Mouse (Mus musculus) adrenal gland, postnatal 10 days (tissue): Measurements from ENCODE around the gene Col4a2. TPM values are rescaled to one million over a fixed set of nuclear protein-coding genes. Genes with fewer than 3 reads are reported as not detected.
A peak's percentile ranks its signal among the peaks of the same experiment; 100 is the strongest.

ENCODE experiments used
- DNase-seq: peaks from one replicate; pipeline ENCODE4 v3.0.0; 2021; ENCODE audit warnings: mixed read lengths
- total RNA-seq, 2 experiments: library from RNA; stranded (reverse); gene quantifications; 2 replicates each; pipeline ENCODE4 v1.2.3; 2021

Gene Col4a2
- total RNA-seq, 2 experiments from 2014 or later: 322 to 338 TPM

GRCm38 (mm10) chr8:11324801-11325395 lies 12.3 kb downstream of the Col4a2 start:
- peak; percentile 27 for DNase-seq

GRCm38 (mm10) chr8:11327298-11327697 lies 14.7 kb downstream of the Col4a2 start:
- no peak for DNase-seq

DNA sequence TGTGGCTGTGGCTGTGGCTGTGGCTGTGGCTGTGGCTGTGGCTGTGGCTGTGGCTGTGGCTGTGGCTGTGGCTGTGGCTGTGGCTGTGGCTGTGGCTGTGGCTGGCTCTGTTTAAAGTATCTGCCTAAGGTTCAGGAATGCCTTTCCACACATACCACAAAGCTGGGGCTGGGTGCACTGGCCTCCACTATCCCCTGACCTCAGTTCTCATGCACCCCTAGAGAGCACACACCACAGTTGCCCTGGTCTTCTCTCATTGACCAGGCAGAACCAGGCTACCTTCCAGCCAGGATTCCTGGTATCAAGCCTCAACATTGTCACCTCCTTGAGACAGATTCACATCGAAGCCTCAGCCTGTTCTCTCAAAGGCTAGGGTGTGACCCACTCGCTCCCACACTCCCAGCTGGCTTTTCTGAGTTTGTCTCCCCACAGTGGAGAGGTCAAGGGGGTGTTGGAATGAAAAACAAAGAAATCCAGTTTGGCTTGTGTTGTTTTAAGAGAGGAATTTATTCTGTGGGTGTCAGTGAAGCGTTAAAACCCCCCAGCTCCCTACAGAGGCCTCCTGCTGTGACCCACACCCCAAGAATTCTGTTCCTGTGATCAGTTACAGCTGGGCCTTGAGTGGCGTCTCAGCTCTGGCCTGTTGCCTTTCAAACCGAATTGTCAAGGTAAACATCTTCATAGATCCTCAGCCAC lies 15.3 kb downstream of the Col4a2 start:
- DNase-seq: no peak

DNA sequence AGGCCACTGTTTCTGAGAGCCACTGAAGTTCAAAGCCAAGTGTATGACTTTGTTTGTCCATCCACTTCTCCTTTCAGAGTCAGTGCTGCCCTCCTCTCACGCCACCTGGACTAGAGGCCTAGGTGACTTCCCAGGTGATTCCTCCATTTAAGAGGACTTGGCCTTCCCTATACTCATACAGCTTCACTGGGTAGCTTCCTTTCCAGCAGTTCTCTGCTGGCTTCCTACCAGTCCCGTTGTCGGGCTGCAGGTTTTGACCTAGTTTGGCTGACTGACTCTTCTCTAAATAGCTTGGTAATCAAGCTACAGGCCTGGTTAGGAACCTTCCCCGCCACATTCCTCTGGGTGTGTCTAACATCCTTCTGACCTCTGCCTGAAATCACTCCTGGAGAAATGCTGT lies 19.0 kb downstream of the Col4a2 start:
- no peak for DNase-seq

- DNase-seq: no peak
Observed at GRCm38 (mm10) chr8:11333746-11334145, 21.1 kb downstream of the Col4a2 start.

DNA sequence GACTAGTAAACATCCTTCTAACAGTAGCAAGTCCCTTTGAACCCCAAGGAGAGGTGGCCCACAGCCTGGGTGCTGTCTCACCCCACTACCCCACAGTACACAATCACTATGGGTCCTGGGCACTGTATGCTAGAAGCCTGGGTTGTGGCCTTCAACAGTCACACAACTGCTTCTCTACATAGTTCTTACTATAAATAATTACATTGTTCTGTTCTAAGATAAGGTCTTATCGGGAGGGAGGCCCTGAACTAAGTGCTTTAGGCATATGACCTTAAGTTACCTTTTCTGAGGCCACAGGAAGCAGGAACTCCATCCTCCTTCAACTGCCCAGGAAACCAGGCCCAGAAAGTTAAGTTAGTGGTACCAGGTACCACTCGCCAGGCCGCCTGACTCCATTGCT lies 21.9 kb downstream of the Col4a2 start:
- no peak for DNase-seq

GRCm38 (mm10) chr8:11335238-11335637 lies 22.6 kb downstream of the Col4a2 start:
- DNase-seq: no peak

- DNase-seq: no peak
Observed at GRCm38 (mm10) chr8:11336346-11336745, 23.7 kb downstream of the Col4a2 start.

GRCm38 (mm10) chr8:11337642-11338041 lies 25.0 kb downstream of the Col4a2 start:
- DNase-seq: no peak

DNA sequence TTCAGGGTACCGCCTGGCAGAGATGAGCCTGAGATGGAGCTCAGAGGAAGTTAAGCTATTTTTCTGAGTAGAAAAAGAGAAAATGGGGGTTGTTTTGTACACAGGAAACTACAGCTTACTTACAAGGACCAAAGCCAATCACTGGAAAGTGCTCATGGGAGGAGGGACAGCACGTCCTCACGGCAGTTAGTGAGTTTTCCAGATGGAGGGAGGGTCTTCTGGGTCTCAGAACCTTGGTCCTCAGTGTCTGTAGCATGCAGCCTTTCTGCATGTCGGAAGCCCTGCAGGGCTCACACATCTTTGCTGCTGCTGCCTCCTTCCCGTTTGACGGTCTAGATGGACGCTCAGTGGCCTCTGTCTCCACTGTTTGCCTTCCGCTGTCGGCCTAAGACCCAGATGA lies 25.9 kb downstream of the Col4a2 start:
- DNase-seq: no peak

GRCm38 (mm10) chr8:11340310-11341110 lies 27.9 kb downstream of the Col4a2 start:
- DNase-seq: peak; percentile 82

GRCm38 (mm10) chr8:11341111-11341566 lies 28.5 kb downstream of the Col4a2 start:
- DNase-seq: no peak

- no peak for DNase-seq
Observed at GRCm38 (mm10) chr8:11344459-11344858, 31.9 kb downstream of the Col4a2 start.

GRCm38 (mm10) chr8:11346225-11346624 lies 33.6 kb downstream of the Col4a2 start:
- DNase-seq: no peak

DNA sequence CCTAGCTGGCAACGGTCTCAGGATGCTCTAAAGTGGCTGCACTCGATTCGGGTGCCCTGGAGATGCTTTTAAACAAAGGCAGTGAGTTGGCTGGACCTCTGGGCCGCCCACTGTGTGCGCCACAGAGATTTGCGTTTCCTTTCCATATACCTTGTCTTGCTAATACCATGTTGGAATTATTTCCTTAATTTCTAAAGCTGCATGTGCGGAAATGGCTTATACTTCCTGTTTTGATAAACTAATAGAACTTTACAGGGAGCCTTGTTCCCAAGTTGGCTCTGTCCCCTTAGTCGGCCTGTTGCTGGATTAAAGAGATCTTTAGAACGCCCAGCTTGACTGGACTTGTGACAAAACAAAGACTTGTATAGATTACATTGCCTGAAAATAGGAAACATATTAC lies 35.1 kb downstream of the Col4a2 start:
- DNase-seq: no peak

DNA sequence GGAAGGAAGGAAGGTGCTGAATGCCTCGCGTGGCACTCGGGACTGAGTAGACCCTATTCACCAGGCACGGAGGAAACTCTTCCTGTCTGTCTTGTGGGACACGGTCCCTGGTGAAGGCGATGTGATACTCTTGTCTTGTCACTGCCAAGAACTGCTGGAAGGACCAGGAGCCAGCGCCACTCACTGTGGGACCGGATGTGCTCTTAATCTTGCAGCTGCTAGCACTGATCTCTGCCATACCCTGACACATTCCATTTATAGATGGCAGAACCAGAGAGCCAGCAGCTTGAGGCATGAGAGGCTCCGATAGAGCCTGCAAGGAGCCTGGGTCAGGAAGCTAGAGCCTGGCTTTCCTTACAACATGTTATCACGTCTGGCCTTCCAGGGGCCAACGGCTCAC lies 36.0 kb downstream of the Col4a2 start:
- no peak for DNase-seq

DNA sequence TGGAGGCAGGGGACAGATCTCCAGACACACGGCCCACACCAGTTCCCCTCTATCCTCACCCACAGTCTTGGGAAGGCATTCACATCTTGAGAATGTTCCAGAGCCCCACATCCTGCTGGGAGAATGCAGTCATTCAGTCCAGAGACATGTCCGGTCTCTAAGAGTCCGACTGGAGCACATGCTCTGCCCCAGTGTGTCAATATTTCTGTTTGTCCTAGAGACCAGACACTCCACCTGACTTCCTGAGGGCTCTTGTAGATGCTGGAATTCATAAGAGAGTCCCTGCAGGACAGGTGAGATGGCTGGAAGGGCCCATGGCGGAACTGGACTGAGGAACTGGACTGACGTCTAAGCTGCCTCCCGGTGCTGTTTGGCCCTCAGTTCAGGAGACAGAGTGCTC lies 38.8 kb downstream of the Col4a2 start:
- DNase-seq: no peak

DNA sequence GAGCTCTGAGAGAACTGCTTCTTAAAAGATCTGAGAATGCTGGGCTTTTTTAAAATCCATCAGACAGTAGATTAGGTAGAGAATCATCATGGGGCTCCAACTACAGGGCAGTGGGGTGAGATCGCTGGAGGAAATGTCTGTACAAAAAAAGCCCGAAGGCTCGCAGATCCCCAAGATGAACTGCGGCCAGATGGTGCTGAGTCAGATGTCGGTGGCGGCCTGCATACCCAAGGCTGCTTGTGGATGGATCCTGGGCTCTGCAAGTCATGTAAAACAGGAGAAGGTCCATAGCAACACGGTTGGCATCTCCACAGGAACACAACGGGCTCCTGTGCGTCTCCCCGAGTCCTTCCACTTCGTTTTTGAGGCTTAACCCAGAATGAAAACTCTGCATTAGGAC lies 39.9 kb downstream of the Col4a2 start:
- DNase-seq: no peak

GRCm38 (mm10) chr8:11354800-11355451 lies 42.3 kb downstream of the Col4a2 start:
- no peak for DNase-seq

GRCm38 (mm10) chr8:11355900-11356299 lies 43.3 kb downstream of the Col4a2 start:
- DNase-seq: no peak

GRCm38 (mm10) chr8:11356776-11357175 lies 44.2 kb downstream of the Col4a2 start:
- no peak for DNase-seq

DNA sequence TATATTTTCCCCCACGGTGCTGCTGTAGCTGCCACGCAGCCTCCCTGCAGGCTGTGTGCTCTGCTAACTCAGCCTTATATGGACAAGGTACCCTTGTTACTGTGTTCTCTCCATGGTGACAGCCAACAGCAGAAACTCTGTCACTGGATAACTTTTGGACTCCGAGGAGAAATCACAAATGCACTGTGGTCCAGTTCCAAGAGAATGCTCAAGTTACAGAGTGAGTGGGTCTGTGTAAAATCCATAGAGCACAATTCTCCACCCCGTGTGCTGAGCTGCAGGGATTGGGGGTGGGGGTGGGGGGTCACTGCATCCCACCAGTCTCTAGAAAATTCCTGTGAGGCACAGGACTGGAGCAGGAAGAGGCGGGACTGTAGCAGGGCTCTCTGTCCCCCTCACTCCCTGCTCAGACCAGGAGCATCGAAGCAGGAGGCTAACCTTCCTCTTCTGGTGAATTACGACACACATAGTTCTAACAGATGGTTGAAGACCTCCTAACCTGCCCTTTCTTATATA lies 45.4 kb downstream of the Col4a2 start:
- no peak for DNase-seq

- DNase-seq: no peak
Observed at GRCm38 (mm10) chr8:11359846-11360245, 47.2 kb downstream of the Col4a2 start.
